Mouse (Mus musculus): ENCODE measurements at regions not wholly inside any gene's neighbourhood (a gene's known extent, or its start where the extent isn't known, plus 50 kb on each side); places are given as distances from the start of the nearest gene placed in this dataset.

DNA sequence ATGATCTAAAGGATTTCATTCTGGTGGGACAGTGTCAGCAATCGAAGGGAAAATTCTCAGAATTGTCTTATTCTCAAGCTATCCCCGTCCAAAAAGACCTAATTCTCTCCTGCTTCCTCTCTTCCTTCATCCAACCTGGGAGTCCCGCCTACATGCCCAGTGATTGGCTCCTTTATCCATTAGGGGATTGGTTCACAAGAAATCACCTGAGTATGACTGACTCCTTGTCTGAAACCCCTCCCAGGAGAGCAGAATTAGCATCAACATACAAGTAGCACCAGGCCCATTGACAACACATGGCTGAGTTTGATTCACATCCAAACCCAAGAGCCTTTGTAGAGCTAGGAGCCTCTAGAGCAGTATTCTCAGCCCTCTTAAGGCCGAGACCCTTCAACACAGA, 148.9 kb downstream of the Zfp706 start:
- TF ChIP-seq CTCF (IDR thresholded peaks at IDR 0.05; ENCODE audit: control insufficient read depth, insufficient read depth, low read length) (no peak), POLR2A (IDR thresholded peaks at IDR 0.05; ENCODE audit: borderline replicate concordance, control insufficient read depth, low read depth, low read length) (no peak)

Data from bone marrow, adult 2 months (tissue).